Mouse (Mus musculus) gastrocnemius, adult 8-10 months (tissue): ENCODE results near the gene Parp16. TPM values are rescaled to one million over a fixed set of nuclear protein-coding genes. Genes with fewer than 3 reads are reported as not detected.

Experiments used
- DNase-seq, 2 experiments: peaks; one replicate each; pipeline ENCODE4 v3.0.0; 2022; ENCODE audit warnings: low spot score in 2 of 2
- total RNA-seq, 4 experiments: library from RNA; stranded (reverse); gene quantifications; 2 replicates each; pipeline ENCODE4 v1.2.4; 2022

Parp16 gene
- 1 to 10 TPM; 3.3 to 5.2 (median 4.1) TPM for total RNA-seq

DNA sequence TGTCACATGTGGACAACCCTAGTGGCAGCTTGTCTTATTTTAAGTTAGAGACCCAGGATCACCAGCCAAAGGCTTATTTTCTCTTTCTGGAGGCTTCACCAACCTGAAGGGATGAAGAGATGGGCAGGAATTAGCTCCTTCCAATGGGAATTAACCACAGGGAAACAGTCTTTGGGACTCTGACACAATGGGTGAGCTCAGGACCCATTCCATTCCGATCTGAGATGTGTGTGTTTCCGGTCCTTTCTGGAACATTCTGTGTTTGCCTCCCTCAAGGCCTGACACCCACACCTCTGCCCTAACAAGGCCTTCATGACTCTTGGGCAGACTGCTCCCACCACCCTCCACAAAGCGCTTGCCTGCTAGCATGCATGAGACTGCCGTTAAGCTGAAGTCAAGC lies at the start of gene Parp16:
Gene Parp16 (plus strand): TSS at position 301 of the 400 bp plus-strand sequence.
- no peak for DNase-seq

DNA sequence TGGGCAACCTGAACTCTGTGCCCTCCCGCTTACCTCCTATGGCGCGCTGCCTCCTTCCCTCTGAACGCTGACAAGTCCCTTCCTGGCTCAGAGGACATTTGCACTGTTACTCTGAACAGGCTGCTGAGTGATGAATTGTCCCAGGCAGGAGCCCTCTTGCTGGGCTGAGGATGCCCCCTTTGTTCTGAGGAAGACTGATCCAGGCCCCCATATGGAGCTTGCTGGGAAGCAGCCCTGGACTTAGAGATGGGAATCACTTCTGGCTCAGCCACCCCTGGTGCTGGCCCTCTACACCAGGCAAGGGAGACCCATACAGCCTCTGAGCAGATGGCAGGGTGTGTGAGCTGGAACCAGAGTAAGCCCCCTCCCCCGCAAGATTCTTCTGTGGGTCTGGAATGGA lies 49.2 kb upstream of the Parp16 start:
- DNase-seq: no peak

DNA sequence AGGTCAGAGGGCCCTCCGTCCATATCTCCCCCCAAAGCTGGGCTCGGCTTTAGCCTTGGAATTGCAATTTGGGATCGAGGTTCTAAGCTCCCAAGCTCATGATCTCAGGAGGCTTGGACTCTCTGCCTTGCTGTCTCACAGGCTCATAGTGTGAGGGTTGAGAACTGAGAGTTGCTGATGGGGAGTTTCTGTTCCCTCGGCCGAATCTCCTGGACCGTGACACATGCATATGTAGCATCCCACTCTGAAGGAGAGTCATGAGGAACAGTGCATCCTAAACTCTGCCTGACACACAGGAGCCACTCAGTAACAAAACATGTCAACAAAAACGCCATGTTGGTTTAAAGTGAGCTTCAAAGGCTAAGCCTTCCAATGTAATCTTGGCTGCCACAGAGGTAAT lies 46.6 kb upstream of the Parp16 start:
- DNase-seq: no peak

DNA sequence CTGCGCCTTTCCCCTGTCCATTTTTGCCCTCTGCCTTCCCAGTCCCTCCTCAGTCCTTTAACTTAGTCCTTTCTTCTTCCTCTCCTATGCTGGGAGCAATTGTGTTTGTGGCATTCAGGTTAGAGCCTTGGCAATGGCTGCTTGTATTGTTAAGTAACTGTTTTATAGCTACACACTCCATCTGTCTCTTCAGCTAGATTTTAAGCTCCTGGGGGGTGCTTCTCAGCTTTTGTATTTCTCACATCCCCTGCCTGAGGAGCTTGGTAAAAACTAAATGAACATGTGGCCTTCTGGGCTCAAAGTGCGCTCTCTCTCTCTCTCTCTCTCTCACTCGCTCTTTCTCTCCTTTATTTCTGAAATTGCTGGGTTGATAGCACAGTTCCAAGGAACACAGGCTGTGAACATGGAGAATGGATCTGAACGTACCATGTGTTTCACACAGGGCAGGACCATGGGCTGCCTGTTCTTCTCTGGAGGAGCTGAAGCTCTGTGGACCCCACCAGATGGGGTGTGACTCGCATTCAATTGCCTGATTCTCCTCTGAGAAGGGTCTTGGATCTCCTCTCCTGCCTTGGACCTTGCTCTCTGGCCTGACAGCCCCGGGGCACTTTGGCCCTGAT lies 42.3 kb upstream of the Parp16 start:
- no peak for DNase-seq

DNA sequence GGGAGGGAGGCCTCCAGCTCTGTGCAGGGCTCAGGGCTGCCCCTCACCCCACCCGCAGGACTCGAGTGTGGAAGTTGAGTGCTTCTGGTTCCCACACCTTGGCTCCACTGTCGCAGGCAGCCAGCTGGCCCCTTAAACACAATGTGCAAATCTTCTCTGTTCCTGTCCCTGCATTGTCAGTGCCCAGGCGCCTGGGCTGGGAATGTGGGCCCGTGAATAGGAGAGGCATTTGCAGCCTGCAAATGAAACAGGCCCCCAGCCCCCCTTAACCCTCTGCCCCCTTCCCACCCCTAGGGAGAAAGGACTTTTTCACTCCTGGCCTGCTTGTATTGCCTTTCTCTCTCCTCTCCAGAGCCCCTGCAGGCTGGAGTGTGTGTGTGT lies 41.8 kb upstream of the Parp16 start:
- DNase-seq: no peak

DNA sequence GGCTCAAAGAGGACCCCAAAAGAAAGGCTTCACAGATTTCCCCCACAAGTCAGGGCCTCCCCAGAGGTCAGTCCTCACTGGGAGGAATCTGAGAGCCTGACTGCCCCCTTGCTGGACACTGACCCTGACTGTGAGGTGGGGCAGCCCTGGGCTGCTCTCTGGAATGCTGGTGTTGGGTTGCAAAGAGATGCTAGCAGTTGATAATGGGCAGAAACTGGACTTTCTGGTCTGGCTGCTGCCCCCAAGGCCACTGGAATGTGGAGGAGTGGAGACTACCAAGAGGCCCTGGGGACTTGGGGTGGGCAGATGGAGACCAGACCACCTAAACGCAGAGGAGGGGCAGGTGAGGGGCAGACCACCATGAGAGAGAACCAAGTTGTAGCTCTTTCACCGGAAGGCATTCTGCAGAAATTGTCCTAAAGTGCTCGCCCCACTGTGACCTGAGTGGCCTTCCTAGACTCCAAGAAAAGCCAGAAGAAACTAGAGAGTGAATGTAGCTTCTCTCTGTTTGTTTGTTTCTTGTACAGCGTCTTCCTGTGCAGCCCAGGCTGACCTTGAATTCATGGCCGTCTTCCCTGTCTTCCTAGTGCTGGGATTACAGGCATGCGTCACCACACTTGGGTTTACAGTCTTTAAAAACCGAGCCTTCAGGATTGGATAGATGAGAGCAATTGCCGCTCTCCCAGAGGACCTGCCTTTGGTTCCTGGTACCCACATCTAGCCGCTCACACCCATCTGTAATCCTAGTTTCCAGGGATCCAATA lies 40.3 kb upstream of the Parp16 start:
- DNase-seq: no peak

DNA sequence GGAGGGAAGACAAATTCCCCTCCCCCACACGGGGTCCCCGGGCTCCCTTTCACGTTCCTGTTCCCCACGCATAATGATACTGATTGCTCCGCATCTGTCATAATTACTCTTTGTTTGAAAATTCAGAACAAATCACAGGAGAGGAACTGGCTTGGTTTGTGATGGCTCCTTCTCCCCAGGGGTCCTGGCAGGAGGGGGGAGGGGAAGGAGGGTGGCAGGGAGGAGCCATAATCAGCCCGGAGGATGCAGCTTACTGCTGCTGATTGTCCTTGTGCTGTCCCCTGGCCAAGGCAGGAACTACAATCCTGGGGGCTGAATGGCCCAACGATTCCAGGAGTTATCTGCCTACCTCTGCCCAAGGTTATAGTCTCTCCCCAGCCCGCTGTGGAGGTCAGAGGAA lies 38.5 kb upstream of the Parp16 start:
- no peak for DNase-seq

DNA sequence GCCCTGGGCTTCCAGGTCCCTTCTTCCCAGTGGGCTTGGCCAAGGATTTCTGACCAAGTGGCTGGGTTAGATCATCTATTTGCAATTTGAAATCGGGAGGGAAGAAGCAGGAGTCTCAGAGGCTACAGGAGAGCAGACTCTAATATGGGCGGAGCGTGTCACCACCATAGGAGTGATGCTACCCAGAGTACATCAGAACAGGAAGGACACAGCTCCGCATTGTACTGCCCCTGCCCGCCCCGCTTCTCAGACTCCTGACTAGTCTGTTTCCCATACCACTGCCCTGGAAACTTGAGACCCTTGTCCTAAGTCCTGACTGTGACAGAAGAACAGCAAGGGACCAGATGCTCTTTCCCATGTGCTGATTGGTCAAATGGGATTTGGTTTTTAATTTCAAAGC lies 37.5 kb upstream of the Parp16 start:
- DNase-seq: no peak

DNA sequence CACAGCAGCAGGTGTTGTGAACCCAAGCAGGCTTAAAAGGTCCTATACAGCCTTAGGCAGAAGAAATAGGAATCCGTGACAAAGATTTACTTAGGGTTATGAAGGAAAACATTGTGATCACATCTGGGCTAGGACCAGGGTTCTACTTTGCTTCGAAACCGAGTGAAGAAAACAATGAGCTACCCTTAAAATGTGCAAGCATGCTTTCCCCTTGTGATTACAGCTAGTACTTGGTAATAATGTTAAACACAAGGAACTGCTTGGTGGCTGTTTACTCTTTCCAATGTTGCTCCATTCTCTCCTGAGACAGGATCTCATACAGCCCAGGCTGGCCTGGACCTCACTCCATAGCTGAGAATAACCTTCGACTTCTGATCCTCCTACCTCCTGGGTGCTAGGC lies 34.0 kb upstream of the Parp16 start:
- DNase-seq: no peak

DNA sequence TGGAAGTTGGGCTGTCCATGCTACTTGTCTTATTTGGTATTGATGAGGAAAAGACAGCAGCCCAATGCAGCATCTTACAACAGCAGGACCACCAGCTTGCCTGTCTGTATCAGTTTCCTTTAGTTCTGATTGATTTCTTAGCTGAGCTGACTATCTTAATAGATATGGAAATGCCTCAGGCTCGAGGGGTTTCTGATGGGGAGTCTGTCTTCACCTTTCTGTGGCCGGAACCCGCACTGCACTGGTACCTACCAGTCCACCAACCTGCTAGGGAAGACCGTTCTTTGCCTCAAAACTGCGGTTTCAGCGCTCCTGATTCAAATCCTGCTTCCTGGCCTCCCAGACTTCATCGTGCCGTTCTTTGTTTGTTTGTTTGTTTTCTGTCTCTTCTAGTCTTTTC lies 33.3 kb upstream of the Parp16 start:
- DNase-seq: no peak

DNA sequence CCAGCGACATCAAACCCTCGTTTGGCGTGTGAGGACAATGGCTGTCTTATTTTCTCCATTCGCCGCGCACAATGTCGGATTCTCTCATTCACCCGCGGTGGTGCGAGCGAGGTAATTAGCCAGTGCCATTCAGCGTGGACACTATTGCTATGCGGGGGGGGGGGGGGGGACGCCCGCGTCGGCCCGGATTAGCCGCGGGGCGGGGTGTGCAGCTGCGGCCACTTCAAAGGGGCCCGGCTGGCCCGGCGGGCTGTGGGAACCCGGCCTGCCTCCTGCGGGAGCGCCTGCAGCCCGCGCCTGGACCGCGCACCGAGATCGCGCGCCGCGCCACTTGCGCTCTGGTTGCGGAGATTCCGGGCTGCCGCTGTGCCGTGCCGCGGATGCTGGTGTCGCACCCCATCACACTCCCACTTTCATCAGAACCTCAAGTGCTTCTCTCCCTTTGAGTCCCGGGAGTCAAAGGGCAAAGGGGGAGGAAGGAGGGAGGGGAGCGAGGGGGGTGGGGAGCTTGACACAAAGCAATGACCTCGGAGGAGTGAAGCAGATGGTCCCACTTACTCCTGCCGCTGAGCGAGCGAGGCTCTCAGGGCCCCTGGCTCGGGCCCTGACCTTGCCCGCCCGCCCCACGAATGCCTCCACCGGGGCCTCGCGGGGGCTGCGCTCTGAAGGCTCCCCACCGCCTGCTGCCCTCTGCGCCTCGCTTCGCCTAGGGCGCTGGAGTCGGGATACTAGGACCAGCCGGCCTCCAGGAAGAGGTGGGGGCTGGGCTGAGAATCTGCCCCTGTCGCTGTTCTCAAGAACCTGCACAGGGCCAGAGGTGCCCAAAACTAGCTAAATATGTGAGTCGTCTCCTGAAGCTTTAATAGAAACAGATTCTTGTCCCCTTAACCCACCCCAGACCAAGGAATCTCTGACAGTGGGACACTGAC lies 32.2 kb upstream of the Parp16 start:
- DNase-seq: no peak

DNA sequence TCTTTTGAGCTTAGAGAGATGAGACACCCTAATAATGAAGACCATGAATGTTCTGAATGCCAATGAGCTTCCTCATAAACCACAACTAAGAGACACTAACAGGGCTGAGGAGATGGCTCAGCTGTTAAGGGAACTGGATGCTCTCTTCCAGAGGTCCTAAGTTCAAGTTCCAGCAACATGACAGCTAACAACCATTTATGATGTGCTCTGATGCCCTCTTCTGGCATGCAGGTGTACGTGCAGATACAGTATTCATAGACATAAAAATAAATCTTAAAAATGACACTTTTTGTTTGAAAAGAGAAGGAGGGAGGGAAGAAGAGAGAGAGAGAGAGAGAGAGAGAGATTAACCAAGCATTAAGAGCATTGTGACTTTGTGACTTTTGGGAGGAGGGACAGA lies 30.3 kb upstream of the Parp16 start:
- DNase-seq: no peak

DNA sequence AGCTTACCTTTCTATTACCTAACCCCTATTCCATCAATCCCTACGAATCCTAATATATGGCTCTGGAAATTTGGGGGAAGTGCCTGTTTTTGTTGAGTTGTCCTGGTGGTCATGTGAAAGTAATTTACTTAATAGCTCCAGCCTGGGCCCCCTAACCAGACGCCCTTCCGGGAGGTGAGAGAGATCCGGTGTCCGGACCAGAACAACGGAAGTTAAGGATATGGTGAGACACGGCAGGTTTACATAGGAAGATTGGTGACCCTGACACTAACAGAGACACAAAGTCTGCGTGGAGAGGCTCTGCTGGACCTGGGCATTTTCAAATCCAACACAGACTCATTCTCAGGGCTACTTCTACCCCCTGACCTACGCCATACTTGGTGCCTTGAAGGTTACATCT lies 28.8 kb upstream of the Parp16 start:
- DNase-seq: no peak

DNA sequence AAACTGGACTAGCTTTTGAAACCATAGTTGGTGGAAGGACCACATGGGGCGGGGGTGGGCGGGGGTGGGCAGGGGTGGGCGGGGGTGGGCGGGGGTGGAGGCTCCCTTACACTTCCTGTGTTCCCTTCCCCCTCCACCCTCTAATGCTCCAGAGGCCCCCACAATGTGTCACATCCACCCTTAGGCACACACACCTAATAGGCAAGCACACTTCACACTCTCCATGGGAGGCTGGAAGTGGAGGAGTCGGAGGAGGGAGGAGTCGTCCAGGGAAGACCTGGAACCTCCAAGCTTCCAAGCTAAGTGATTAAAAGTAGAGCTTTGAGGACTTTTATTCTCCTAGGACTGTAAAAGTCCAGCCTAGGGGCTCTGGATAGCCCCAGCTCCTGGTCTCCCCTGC lies 26.6 kb upstream of the Parp16 start:
- no peak for DNase-seq

DNA sequence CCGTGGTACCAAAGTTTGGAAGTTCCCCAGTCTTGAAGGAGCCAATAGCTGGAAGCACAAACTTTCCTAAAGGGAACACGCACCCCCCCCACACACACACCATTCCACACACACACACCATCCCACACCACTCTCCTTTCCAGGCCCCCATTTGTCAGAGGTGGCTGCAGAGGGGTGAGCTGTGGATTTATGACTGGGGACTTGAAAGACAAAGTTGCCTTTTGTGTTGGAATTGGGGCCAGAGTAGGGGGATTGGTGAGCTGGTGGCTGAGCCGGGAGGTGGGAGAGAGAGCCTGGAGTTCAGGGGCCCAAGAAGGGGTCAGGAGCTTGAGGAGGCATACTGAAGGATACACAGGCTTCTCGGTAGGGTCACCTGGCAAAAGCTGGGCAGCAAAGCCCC lies 26.2 kb upstream of the Parp16 start:
- DNase-seq: no peak

DNA sequence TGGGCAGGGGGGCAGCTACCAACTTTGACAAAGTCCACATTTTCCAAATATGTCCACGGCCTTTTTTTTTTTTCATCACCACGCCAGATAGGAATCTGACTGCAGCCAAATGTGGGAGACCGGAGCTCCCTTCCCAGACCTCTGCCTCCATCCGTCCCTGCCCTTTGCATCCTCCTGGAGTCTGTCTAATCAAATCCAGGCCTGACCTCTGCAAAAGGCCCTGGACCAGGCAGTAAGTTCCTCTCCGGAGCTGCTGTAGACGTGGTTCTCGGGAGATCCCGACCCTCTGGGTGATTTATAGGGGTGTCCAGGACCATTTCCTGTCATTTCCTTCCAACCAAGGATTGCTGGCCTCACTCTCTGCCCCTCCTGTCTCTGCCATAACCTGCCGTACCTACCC lies 22.5 kb upstream of the Parp16 start:
- no peak for DNase-seq

DNA sequence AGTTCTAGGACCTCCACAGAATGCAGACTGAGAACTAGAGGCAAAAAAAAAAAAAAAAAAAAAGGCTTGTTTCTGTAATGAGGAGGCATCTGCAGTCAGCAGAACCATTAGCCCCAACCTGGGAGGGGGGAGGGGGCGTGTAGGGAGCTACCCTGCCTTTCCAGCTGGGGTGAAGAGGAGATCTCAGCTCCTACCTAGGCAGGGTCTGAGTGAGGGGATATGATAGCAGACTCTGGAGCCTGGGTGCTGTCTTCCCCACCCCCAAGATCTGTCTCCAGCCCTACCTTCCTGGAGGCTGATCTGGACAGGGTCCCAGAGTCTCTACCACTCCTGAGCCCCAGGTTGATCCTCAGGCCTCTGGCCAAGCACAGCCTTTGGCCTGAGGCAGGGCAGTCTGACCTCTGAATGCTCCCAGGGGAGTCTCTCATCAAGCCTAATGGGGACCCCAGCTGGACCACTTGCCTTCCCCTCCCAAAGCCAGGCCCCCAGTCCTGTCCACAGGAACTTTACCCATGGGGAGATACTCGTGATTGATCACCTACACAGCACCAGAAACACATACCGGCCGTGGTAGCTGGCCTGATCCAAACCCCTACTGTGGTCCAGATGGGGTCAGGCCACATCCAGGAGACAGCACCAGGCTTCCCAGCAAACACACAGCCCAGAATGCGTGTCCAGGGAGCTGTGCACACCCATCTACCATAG lies 19.8 kb upstream of the Parp16 start:
- DNase-seq: no peak

DNA sequence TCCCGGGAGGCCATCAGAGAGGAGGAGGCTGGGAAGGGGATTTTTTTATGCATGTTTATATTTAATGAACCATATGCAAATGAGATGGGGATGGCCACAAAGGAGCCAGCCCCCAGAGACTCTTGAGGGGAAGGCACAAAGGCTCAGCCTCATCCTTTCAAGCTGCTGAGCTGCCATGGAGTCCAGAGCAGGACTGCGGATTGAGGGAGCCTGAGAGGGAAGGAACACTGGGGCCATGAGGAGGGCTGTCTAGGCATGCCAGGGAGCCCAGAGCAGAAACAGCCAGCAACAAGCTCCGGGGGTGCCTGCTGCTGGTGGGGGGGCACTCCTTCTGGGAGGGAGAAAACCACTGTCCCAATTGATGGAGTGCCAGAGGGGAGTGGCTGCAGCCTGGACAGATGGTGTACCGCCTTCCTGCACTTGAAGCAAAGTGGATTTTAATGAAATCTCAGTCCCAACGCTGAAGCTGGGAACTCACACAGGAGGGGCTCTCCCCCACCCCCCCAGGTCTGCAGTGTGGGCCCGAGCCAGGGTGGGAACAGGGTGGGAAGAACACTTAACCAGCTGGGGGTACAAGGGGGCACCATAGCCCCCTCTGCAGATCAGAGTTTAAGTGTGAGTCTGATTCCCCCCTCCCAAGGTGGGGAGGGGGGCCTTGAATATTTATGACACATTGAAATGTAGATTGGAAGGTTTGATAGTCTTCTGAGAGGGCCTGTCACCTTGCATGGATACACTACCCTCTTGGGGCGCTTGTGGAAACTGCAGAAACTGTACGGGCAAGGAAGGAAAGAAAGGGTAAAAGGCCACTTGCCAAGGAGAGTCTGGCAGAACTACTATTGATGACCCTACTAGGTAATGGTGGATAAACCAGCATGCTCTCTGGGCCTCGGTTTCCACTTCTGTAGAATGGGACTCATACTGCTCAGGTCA lies 18.9 kb upstream of the Parp16 start:
- no peak for DNase-seq

DNA sequence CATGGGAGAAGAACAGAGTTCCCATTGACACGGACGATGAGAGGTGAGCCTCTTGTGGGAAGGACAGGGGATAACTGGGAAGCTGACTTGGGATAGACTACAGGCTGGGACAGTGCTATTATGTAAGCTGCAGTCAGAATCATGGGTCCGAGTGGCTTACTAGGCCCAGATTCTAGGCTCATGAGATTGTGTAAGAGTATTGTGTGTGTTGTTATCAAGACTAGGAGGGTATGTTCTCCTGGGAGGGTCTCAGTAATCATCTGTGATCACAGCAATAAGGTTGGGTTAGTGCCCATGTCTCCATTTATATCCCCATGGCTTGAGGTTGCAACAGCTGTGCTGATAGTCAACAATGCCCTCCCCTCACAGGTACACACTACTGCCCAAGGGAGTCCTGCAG lies 17.7 kb upstream of the Parp16 start:
- DNase-seq: no peak

DNA sequence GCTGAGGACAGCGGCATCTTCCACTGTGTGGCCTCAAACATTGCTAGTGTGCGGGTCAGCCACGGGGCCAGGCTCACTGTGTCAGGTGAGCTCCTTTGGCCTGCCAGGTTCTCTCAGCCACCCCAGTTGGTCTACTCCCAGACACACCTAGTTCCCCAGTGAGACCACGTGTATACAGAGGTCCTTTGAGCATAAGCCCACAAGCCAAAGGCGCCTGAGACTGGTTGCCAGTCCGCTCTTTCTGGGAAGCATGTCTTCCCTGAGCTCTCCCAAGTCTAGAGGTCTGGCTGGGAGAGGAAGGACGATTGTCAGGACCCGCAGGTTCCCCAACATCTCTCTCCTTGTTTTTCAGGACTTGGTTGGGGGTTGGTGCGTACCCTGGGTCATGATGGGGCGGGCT lies 17.2 kb upstream of the Parp16 start:
- no peak for DNase-seq
